Mouse (Mus musculus): ENCODE measurements around the gene Igfbp4.

- TF ChIP-seq CTCF (conservative IDR thresholded peaks at IDR 0.05 in 1 of 2, IDR thresholded peaks at IDR 0.05 in 1 of 2; ENCODE audit: low read depth in 2 of 2, low read length in 2 of 2) (no peak), JUND (conservative IDR thresholded peaks at IDR 0.05; ENCODE audit: low read depth, low read length) (no peak), MXI1 (IDR thresholded peaks at IDR 0.05; ENCODE audit: low read depth, low read length) (no peak), SIN3A (IDR thresholded peaks at IDR 0.05; ENCODE audit: low read length) (no peak), ZNF384 (IDR thresholded peaks at IDR 0.05; ENCODE audit: low read depth, low read length) (no peak), MAX (IDR thresholded peaks at IDR 0.05; ENCODE audit: low read length) (no peak), POLR2A (IDR thresholded peaks at IDR 0.05; ENCODE audit: low read depth, low read length) (no peak), EP300 (IDR thresholded peaks at IDR 0.05; ENCODE audit: low read length) (no peak)
Observed at GRCm38 (mm10) chr11:99089077-99089601, 48.1 kb downstream of the Igfbp4 start, which contains the start of gene Tns4.

Data from CH12.LX (cell line).